ENCODE assay signal across 25 mouse cellular contexts in genomic region chr11:90110170-90110569, GRCm38 (mm10).
DNase-seq lines count a peak whose midpoint lies in the region; ATAC-seq and TF ChIP-seq lines count a peak whose summit lies in the region.
"Had no signal": no experiment of that assay in that cellular context is flagged by ENCODE, and none has a peak within 500 bp of the region (broad histone marks: within the 10 kb centered on the region; RNA-seq: fewer than 3 reads in every experiment).

No protein-coding gene starts in this region.

- no peak overlapping the region for H3K9ac ChIP-seq in forebrain, embryonic 11.5 days (ENCODE audit: low read length)
- no peak overlapping the region for H3K9ac ChIP-seq in forebrain, embryonic 16.5 days (replicated peaks; ENCODE audit: low read depth, low read length)
- no peak overlapping the region for H3K9ac ChIP-seq in hindbrain, embryonic 11.5 days (ENCODE audit: low read depth, low read length)
- no peak overlapping the region for H3K9ac ChIP-seq in hindbrain, embryonic 14.5 days
- no peak overlapping the region for H3K9ac ChIP-seq in midbrain, postnatal 0 days (replicated peaks; ENCODE audit: low read length, poor library complexity, severe bottlenecking)
- H3K9ac ChIP-seq: embryonic facial prominence, embryonic 13.5 days; heart, embryonic 15.5 days; hindbrain, embryonic 15.5 days; intestine, embryonic 15.5 days; limb, embryonic 13.5 days; stomach, embryonic 15.5 days had no signal

- no peak for TF ChIP-seq CTCF in midbrain, postnatal 0 days (IDR thresholded peaks at IDR 0.05)

- DNase-seq in forebrain, embryonic 11.5 days (ENCODE audit: low spot score): no peak
- no peak for DNase-seq in hindbrain, embryonic 11.5 days (ENCODE audit: low spot score)
- no peak for DNase-seq in hindbrain, embryonic 14.5 days (ENCODE audit: low spot score)
- DNase-seq in midbrain, embryonic 10.5 days (ENCODE audit: low spot score): no peak
- DNase-seq in midbrain, postnatal 0 days (ENCODE audit: low spot score): no peak
- DNase-seq in NIH3T3 (ENCODE audit: low read depth): peak; percentile 40
- DNase-seq in embryo, embryonic 10.5 days (ENCODE audit: low spot score): no peak
- DNase-seq: adrenal gland, postnatal 14 days; cerebellum, adult 11-12 months; cerebellum, adult 9-11 months; gastrocnemius, postnatal 10 days; kidney, adult 2 months; kidney, postnatal 4 days; right cerebral cortex, postnatal 25 days had no signal

- no peaks in the 10 kb centered on the region for H3K9me3 ChIP-seq in forebrain, embryonic 11.5 days (ENCODE audit: control insufficient read depth, low read length)
- H3K9me3 ChIP-seq in forebrain, embryonic 16.5 days (ENCODE audit: control insufficient read depth, low read length): no peaks in the 10 kb centered on the region
- H3K9me3 ChIP-seq in hindbrain, embryonic 11.5 days (ENCODE audit: control insufficient read depth, low read length): no peaks in the 10 kb centered on the region
- H3K9me3 ChIP-seq in hindbrain, embryonic 14.5 days (ENCODE audit: control insufficient read depth, low read length): no peaks in the 10 kb centered on the region
- no peaks in the 10 kb centered on the region for H3K9me3 ChIP-seq in midbrain, embryonic 10.5 days (replicated peaks)
- H3K9me3 ChIP-seq in midbrain, postnatal 0 days (ENCODE audit: low read length): no peaks in the 10 kb centered on the region
- H3K9me3 ChIP-seq: embryonic facial prominence, embryonic 13.5 days; heart, embryonic 10.5 days; heart, embryonic 15.5 days; hindbrain, embryonic 15.5 days; intestine, embryonic 15.5 days; limb, embryonic 13.5 days; stomach, embryonic 15.5 days had no signal

- peaks cover 7% of the 10 kb centered on the region for H3K4me1 ChIP-seq in forebrain, embryonic 11.5 days (replicated peaks; ENCODE audit: control insufficient read depth, insufficient read depth, low read length)
- peaks cover 10% of the 10 kb centered on the region; the same call in 1 of the 2 replicates for H3K4me1 ChIP-seq in forebrain, embryonic 16.5 days (replicated peaks; ENCODE audit: control insufficient read depth, insufficient read depth, low read length)
- 0 out of 2 replicates have a peak, but pooled peaks cover 2% of the 10 kb centered on the region for H3K4me1 ChIP-seq in hindbrain, embryonic 11.5 days (replicated peaks; ENCODE audit: control insufficient read depth, insufficient read depth, low read length)
- H3K4me1 ChIP-seq in hindbrain, embryonic 14.5 days (replicated peaks; ENCODE audit: control insufficient read depth, insufficient read depth, low read length): peaks cover 6% of the 10 kb centered on the region
- peaks cover 23% of the 10 kb centered on the region for H3K4me1 ChIP-seq in midbrain, embryonic 10.5 days
- 0 out of 2 replicates have a peak, but pooled peaks cover 3% of the 10 kb centered on the region for H3K4me1 ChIP-seq in midbrain, postnatal 0 days (ENCODE audit: insufficient read depth, low read length)
- H3K4me1 ChIP-seq: hindbrain, embryonic 15.5 days; intestine, embryonic 15.5 days; stomach, embryonic 15.5 days had no signal

- H3K27ac ChIP-seq in forebrain, embryonic 11.5 days (ENCODE audit: low read depth, low read length): no peak overlapping the region
- H3K27ac ChIP-seq in forebrain, embryonic 16.5 days (ENCODE audit: low read length): no peak overlapping the region
- H3K27ac ChIP-seq in hindbrain, embryonic 11.5 days (ENCODE audit: low read depth, low read length): no peak overlapping the region
- H3K27ac ChIP-seq in hindbrain, embryonic 14.5 days: no peak overlapping the region
- peak overlapping the region; percentile 74 for H3K27ac ChIP-seq in midbrain, embryonic 10.5 days (replicated peaks)
- H3K27ac ChIP-seq in midbrain, postnatal 0 days (ENCODE audit: low read depth, low read length): no peak overlapping the region
- H3K27ac ChIP-seq: embryonic facial prominence, embryonic 13.5 days; heart, embryonic 10.5 days; heart, embryonic 15.5 days; hindbrain, embryonic 15.5 days; intestine, embryonic 15.5 days; kidney, postnatal 0 days; limb, embryonic 13.5 days; stomach, embryonic 15.5 days had no signal

- peak overlapping the region; percentile 8; the same call in 1 of the 2 replicates for H3K4me2 ChIP-seq in forebrain, embryonic 11.5 days (ENCODE audit: low read depth, low read length, severe bottlenecking)
- H3K4me2 ChIP-seq in forebrain, embryonic 16.5 days (ENCODE audit: low read length): no peak overlapping the region
- no peak overlapping the region for H3K4me2 ChIP-seq in hindbrain, embryonic 11.5 days (replicated peaks; ENCODE audit: low read depth, low read length)
- no peak overlapping the region for H3K4me2 ChIP-seq in hindbrain, embryonic 14.5 days (replicated peaks)
- no peak overlapping the region for H3K4me2 ChIP-seq in midbrain, postnatal 0 days (ENCODE audit: low read depth, low read length, poor library complexity, severe bottlenecking)
- H3K4me2 ChIP-seq: embryonic facial prominence, embryonic 13.5 days; heart, embryonic 15.5 days; hindbrain, embryonic 15.5 days; intestine, embryonic 15.5 days; limb, embryonic 13.5 days; liver, embryonic 11.5 days; stomach, embryonic 15.5 days had no signal

- 54% methylated on average over 3 of the region's 3 CpGs for WGBS in forebrain, embryonic 11.5 days
- 47% methylated on average over 3 of the region's 3 CpGs for WGBS in forebrain, embryonic 16.5 days
- WGBS in hindbrain, embryonic 11.5 days: 54% methylated on average over 3 of the region's 3 CpGs
- WGBS in hindbrain, embryonic 14.5 days: 31% methylated on average over 3 of the region's 3 CpGs
- 65% methylated on average over 3 of the region's 3 CpGs for WGBS in midbrain, embryonic 10.5 days
- 67% methylated on average over 3 of the region's 3 CpGs for WGBS in midbrain, postnatal 0 days

- peak; percentile 31 for ATAC-seq in forebrain, embryonic 11.5 days (replicated peaks; ENCODE audit: low FRiP score)
- ATAC-seq in forebrain, embryonic 16.5 days: no peak
- peak; percentile 62 for ATAC-seq in hindbrain, embryonic 11.5 days (ENCODE audit: low FRiP score)
- ATAC-seq in hindbrain, embryonic 14.5 days (ENCODE audit: low FRiP score): no peak
- no peak for ATAC-seq in midbrain, postnatal 0 days (ENCODE audit: low FRiP score)
- ATAC-seq: intestine, embryonic 15.5 days had no signal

- H3K36me3 ChIP-seq in forebrain, embryonic 11.5 days (ENCODE audit: control insufficient read depth, insufficient read depth, low read length): no peaks in the 10 kb centered on the region
- H3K36me3 ChIP-seq in forebrain, embryonic 16.5 days (ENCODE audit: control insufficient read depth, insufficient read depth): no peaks in the 10 kb centered on the region
- no peaks in the 10 kb centered on the region for H3K36me3 ChIP-seq in hindbrain, embryonic 11.5 days (ENCODE audit: control insufficient read depth, insufficient read depth, low read length)
- no peaks in the 10 kb centered on the region for H3K36me3 ChIP-seq in hindbrain, embryonic 14.5 days (replicated peaks; ENCODE audit: control insufficient read depth, insufficient read depth)
- H3K36me3 ChIP-seq in midbrain, embryonic 10.5 days: no peaks in the 10 kb centered on the region
- no peaks in the 10 kb centered on the region for H3K36me3 ChIP-seq in midbrain, postnatal 0 days (ENCODE audit: insufficient read depth, low read length)
- H3K36me3 ChIP-seq: embryonic facial prominence, embryonic 13.5 days; heart, embryonic 10.5 days; heart, embryonic 15.5 days; hindbrain, embryonic 15.5 days; intestine, embryonic 15.5 days; limb, embryonic 13.5 days; stomach, embryonic 15.5 days had no signal

- H3K4me3 ChIP-seq in forebrain, embryonic 11.5 days (ENCODE audit: low read depth, low read length): no peak overlapping the region
- H3K4me3 ChIP-seq in forebrain, embryonic 16.5 days (replicated peaks; ENCODE audit: low read length): no peak overlapping the region
- no peak overlapping the region for H3K4me3 ChIP-seq in hindbrain, embryonic 11.5 days (ENCODE audit: low read depth, low read length)
- H3K4me3 ChIP-seq in hindbrain, embryonic 14.5 days (replicated peaks; ENCODE audit: low read length): no peak overlapping the region
- no peak overlapping the region for H3K4me3 ChIP-seq in midbrain, embryonic 10.5 days
- no peak overlapping the region for H3K4me3 ChIP-seq in midbrain, postnatal 0 days (ENCODE audit: low read depth, low read length)
- H3K4me3 ChIP-seq: embryonic facial prominence, embryonic 13.5 days; heart, embryonic 10.5 days; heart, embryonic 15.5 days; hindbrain, embryonic 15.5 days; intestine, embryonic 15.5 days; limb, embryonic 13.5 days; myocyte; stomach, embryonic 15.5 days had no signal

- no peaks in the 10 kb centered on the region; the same call in 1 of the 2 replicates for H3K27me3 ChIP-seq in forebrain, embryonic 11.5 days (ENCODE audit: control insufficient read depth, insufficient read depth, low read length)
- H3K27me3 ChIP-seq in forebrain, embryonic 16.5 days (replicated peaks; ENCODE audit: control insufficient read depth, insufficient read depth, low read length): no peaks in the 10 kb centered on the region
- H3K27me3 ChIP-seq in hindbrain, embryonic 11.5 days (ENCODE audit: control insufficient read depth, insufficient read depth, low read length): no peaks in the 10 kb centered on the region
- no peaks in the 10 kb centered on the region for H3K27me3 ChIP-seq in hindbrain, embryonic 14.5 days (ENCODE audit: control insufficient read depth, insufficient read depth, low read length)
- H3K27me3 ChIP-seq in midbrain, embryonic 10.5 days (ENCODE audit: low read depth, poor library complexity, severe bottlenecking): peaks cover 18% of the 10 kb centered on the region; the same call in 1 of the 2 replicates
- no peaks in the 10 kb centered on the region for H3K27me3 ChIP-seq in midbrain, postnatal 0 days (ENCODE audit: insufficient read depth, low read length)
- H3K27me3 ChIP-seq: embryonic facial prominence, embryonic 13.5 days; heart, embryonic 15.5 days; hindbrain, embryonic 15.5 days; intestine, embryonic 15.5 days; limb, embryonic 13.5 days; stomach, embryonic 15.5 days had no signal

Comparison
In these comparisons a context has a peak if more than half of its experiments do, and no peak if none do; other contexts are left out.
1. ATAC-seq: peak in forebrain, embryonic 11.5 days (single experiment) and hindbrain, embryonic 11.5 days (single experiment); none in forebrain, embryonic 16.5 days (single experiment), hindbrain, embryonic 14.5 days (single experiment) and midbrain, postnatal 0 days (single experiment).